Mouse (Mus musculus) layer of hippocampus, postnatal 14 days (tissue): ENCODE measurements at regions not wholly inside any gene's neighbourhood (a gene's known extent, or its start where the extent isn't known, plus 50 kb on each side); places are given as distances from the start of the nearest gene placed in this dataset.

ENCODE experiments used
- DNase-seq, 2 experiments: peaks; one replicate each; pipeline ENCODE4 v3.0.0; 2021 to 2022; ENCODE audit warnings: low spot score in 2 of 2, mixed read lengths in 1 of 2

GRCm38 (mm10) chr9:118204456-118204855 lies 54.5 kb upstream of the Cmc1 start:
- DNase-seq, result no peak

DNA sequence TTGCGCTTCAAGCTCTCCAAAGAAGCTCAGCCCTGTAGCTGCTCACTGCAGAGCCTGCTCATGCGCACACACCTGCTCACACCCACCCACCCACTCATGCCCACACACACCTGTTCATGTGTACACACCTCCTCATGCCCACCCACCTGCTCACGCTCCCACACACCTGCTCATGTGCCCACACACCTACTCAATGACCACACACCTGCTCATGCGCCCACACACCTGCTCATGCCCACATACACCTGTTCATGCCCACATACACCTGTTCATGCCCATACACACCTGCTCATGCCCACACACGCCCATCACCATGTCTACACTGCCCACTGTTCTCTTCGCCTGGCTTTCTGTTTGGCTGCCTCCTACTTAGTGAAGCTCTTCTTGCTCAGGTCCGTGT lies 56.5 kb upstream of the Cmc1 start:
- no peak for DNase-seq

DNA sequence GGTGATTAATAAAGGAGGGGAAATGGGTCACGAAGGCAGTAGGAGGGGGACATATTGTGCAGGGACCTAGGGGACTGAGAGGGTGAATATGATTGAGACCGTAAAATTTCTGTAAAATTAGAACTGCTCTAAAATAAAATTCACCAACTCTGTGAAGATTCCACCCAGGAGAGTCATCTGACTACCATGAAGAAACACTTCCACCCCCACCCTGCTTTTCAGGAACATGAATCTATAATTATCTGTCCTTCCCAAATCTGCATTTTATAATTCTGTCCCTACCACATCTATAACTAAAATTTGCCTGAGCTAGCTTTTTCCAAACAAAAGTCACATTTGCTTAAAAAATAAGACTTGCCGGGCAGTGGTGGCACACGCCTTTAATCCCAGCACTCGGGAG lies 69.7 kb upstream of the Cmc1 start:
- DNase-seq, result no peak

DNA sequence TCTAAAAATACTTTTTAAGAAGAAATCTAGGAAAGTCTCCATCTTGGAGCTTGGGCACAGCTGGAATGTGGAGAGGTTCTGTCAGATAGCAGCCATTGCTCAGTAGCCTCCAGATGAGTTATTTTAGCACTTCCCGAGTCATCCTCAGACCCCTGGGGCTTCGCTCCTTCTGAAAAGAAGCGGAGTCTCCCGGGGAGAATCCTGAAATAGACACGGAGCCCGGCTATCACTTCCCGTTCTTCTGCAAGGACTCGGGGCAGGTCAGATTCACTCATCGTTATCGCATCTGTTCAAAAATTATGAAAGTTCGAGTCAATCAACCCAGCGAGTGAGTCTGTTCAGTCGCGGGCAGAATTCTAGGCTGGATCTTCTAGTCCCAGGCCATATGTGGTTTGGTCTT lies 71.2 kb upstream of the Cmc1 start:
- no peak for DNase-seq

DNA sequence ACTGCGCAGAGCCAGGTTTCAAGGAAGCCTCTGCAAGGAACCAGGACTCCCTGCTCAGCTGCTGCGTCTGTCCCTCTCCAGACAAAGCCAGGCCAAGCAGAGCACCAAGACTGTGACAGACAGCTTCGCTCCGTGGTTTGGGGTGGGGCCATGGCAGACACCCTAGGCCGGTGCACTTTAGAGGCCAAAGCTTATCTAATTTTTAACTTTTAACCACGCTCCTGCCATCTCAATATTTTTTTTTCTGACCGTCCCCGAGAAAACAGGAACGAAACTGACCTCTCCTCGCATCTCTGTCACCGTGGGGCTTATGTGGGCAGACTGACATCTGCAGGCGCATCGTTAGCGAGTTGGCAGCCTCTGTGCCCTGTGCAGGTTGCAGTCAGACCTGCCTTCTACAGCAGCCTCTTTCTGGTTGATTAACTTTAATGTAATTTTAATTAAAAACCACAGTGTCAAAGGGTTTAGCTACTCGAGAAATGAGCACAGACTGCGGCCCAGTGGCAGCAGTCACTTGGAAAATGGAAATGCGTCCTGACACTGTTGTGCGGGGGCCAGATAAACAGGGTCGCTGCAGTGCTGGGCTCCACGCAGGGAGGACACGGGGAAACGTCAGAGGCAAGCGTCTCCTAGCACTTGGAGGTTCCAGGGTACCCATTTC lies 77.6 kb upstream of the Cmc1 start:
- DNase-seq, result no peak

DNA sequence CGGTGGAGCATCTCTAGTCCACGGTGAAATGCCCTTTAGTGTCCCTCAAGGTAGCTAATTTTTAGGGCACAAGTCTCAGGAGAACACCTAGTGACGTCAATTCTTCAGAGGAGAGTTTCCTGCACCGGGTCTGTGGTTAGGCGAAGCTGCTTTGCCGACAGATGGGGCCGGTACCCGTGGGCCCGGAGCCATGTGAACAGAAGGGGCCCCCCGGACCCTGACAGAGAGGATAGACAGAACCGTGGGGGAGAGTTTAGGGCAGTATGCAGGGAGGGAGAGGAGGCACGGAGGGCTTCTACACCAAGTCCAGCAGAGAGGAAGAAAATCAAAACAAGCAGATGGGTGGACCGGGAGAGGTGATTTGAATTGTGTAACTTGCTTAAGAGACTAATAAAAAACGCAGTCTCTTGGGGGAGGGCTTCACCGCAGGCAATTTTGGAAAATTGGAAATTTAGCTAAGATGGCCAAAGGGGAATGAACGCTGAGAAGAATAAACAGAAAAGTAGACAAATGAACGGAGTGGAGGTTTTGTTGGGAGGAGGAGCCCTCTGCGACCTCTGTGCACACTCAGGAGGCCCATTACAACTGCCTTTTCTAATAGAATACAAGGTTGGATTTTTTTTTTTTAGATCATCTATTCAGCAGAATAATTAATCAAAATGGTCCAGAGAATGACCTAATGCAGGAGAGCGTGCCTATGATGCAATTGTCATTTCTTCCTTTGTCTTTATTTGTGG lies 78.9 kb upstream of the Cmc1 start:
- DNase-seq, result peak; percentile 7 to 40

GRCm38 (mm10) chr9:118240711-118241110 lies 90.7 kb upstream of the Cmc1 start:
- peak; percentile 23 to 54 for DNase-seq

DNA sequence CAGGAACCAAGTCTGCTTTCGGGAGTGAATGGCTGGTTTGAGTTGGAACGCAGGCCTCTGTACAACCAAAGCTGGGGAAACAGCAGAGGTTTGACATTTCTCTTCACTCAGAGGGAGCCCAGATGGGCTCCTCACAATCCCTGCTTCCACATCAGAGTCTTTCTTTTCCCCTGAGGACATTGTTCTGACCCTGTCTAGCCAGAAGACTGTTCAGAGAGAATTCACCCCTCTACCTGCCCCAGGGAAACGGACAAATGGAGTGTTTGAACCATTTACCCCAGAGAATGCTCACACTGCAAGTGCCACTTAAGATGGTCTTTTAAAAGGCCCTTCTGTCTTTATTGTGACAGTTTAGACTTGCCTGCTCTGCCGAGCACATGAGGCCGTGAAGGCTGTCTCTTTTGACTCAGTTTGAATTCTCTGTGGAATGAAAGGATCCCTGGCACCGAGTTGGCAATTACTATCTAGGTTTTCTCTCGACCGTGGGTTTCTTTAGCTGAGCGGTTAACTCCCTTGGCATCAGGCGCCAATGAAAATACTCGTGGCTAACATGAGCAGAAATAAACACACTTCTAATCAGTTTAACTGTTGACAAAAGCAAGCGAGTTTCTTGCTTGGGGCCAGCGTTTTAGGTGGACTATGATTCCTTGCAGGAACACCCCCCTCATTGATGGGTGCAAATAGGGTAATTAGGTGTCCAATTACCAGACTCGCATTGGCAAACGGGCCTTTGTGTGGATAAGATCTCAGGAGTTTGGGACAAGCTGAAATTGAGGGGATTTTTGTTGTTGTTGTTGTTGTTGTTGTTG lies 97.0 kb upstream of the Cmc1 start:
- no peak for DNase-seq

DNA sequence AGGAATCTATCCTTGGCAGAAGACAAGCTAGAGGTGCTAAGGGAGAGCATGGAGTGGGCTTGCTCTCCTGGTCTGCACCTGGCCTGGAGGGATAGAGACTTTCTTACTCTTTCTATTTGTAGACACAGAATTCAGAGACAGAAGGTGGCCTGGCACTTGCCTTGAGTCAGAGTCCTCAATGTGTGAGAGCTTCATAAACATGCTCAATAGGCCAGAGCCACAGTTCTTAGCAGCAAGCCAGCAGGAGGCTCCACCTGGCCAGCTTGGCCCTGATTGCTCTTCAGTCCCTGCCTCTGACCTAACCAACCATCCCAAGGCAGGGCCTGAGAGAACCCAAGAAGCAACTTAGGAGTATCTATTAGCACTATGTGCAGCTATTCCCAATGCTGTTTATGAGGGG lies 103.9 kb upstream of the Cmc1 start:
- DNase-seq, result no peak

- no peak for DNase-seq
Observed at GRCm38 (mm10) chr9:118255200-118255733, 105.3 kb upstream of the Cmc1 start.

GRCm38 (mm10) chr9:118255751-118256266 lies 105.8 kb upstream of the Cmc1 start:
- DNase-seq, result peak in 1 of 2 experiments; percentile 29

DNA sequence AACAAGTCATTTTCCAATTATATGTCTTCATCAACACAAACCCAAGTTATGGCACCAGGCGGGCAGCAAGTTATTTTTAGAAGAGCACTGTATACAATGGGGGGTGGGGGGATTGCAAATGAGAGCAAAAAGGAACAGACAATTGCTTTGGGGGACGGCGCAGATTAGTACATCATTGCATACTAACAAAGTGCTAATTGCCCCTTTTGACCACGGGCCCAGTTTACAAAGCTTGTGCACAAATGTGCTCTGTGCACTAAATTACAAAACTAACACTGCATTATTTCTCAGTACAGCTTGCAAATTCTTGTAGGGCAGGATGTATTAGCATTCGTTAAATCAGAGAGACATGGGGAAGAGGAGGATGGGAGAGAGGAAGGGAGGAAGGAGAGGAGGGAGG lies 116.3 kb upstream of the Cmc1 start:
- no peak for DNase-seq

DNA sequence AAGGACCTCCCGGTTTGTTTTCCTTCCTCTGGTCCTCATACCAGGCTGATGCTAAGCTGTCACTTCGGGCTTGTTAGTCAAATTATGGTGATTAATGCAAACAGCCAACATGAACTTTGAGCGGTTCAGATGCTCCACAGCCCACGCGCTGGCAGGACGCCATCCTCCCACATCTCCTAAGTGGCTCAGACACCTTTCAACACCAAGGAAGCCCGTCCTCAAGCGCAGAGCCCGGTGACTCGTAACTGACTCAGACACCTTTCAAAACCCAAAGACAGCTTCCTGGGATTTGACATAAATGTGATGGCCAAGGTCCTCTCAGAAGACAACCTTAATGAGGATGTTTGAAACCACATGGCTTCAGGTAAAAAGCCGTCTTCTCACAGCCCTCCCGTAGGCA lies 121.7 kb upstream of the Cmc1 start:
- DNase-seq, result no peak

DNA sequence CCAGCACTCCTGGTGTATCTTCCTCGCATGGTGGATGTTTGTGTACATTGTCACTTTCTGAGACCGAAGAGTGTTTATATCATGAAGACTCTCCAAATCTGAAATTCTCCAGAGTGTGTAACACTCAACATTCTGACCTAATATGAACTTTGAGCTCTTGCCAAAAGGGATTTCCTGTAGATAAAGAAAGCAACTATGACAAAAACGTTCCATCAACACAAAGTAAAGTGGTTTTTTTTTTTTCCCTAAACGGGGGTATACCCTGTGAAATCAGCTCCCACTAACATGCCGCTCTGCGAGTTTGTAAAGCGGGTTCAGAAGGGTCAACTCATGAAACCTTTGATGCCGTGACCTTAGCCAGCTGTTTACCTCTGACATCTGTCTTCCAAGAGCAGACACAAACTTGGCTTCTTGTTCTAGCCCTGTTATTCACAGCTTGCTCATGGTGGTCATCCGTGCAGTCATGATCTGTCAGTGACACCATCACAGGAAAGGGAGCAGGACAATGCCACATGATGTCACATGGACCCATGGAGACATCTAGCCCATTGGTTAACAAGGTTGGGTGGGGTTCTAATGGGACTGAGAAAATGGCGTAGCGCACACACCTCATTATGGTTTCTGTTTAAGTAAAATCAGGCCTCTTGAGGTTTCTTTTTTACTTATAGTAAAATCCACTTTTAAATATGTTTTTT lies 122.9 kb upstream of the Cmc1 start:
- DNase-seq, result no peak

GRCm38 (mm10) chr9:118285481-118285880 lies 135.5 kb upstream of the Cmc1 start:
- no peak for DNase-seq

- no peak for DNase-seq
Observed at GRCm38 (mm10) chr9:118287606-118288005, 137.6 kb upstream of the Cmc1 start.

- no peak for DNase-seq
Observed at GRCm38 (mm10) chr9:118292836-118293235, 142.9 kb upstream of the Cmc1 start.

- DNase-seq, result no peak
Observed at GRCm38 (mm10) chr9:118294011-118294410, 144.0 kb upstream of the Cmc1 start.

DNA sequence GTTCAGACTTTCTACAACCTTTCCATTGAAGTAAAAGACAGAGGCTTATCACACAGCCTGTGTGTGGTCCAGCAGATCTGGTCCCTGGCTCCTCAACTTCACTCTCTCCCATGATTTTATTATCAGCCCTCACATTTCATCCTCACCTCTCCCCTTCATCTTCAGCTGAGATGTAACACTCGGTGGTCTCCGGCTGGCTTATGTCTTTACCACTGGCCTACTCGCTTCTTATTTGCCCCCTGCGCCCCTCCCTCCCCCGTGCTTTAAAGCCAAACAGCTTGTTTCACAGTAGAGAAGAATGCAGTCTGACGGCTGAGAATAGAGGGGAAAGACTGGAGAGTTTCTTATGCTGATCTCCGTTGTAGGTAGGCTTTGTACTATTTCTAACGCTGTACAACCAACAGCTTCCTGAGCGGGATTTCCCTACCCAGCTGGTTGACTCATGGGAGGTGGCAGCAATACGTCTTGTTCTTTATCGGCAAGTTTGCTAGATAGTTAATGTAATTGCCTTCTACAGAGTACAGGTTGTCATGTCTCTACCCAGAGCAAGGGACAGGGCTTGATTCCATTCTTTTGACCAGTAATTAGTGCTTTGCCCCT lies 152.9 kb upstream of the Cmc1 start:
- DNase-seq, result no peak

- peak in 1 of 2 experiments; percentile 4 for DNase-seq
Observed at GRCm38 (mm10) chr9:118318357-118319140, 159.5 kb upstream of the Eomes start.
